Mouse (Mus musculus) cerebellum, postnatal 25 days (tissue): ENCODE measurements at regions not wholly inside any gene's neighbourhood (a gene's known extent, or its start where the extent isn't known, plus 50 kb on each side); places are given as distances from the start of the nearest gene placed in this dataset.

Experiments
- DNase-seq, 2 experiments: peaks; one replicate each; pipeline ENCODE4 v3.0.0; 2021; ENCODE audit warnings: mixed read lengths in 2 of 2

DNA sequence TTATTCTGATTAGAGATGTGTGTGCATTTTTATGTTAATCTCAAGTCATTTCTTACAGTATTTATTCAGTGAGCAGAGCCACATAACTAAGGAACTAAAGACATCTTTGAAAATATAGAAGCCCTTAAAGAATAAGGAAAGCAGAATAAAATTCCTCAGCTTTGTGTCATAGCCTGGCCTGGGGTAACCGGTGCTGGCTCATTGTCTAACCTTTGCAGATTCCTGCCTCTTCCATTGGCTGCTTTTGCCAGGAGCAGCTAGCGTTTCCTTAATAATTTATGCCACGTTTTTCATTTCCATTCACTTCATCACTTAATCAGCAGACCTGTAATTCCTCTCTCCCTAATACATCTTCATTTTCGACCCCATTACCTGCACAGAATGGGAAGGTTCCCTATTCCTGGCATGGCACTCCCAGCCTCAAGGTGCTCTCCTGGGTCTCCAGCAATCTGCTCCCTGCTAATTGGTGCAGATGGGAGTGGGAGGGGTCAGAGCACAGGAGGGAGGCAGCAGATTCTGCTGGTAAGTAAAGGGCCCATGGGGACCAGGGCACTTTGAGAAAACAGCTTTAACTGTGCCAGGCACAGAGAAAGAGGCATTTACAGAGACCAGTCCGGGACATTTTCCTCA lies 413.1 kb downstream of the Stim2 start:
- peak; percentile 5 for DNase-seq

DNA sequence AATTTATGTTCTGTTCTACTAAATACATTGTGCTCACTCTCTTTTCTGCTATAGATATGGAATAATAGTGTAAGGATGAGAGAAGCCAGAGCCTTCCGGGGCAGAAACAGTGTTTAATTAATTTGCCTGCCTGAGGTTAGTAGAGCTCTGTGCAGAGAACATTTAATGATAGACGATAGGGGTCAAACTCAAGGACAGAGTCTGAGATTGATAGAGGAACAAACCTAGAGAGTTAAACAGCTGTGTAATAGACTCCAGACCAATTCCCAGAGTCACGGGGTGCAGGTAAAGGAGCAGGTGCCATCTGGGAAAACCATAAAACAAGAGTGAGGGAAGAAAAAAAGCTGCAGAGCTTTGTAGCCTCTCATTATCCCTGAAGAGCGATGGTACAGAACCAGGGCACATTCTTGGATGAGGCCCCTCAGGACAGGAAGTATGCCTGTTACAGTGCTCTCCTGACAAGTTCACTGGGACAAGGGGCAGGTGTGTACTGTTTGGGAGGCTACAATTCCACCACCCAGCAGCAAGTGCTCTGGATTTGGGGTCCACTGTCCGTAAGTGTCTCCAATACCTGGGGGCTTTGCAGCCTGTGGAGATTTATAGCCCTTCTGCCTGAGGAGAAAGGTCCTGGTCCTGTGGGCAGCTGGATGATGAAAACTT lies 421.6 kb downstream of the Stim2 start:
- no peak for DNase-seq

GRCm38 (mm10) chr5:54439286-54439685 lies 441.0 kb downstream of the Stim2 start:
- no peak for DNase-seq

- no peak for DNase-seq
These were observed 442.6 kb downstream of the Stim2 start for GRCm38 (mm10) chr5:54440794-54441447.

- no peak for DNase-seq
These were observed 443.3 kb downstream of the Stim2 start for GRCm38 (mm10) chr5:54441598-54441997.

DNA sequence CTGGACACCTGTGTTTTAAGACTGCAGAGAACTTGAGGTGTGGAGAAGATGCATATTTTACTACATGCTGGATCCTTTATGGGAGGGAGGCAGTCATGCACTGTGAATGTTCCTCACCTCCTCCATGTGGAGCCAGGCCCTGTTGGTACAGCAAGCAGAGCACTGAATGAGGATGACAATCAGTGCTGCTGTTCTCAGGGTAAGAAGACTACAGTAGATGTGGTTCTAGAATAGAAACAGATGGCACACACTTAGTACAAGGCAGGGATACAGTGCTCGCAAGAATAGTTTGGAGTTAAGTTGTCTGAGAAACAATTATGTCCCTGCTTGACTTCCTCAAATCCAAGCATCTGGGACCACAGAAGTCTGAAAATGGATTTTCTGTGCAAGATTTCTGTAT lies 485.6 kb downstream of the Stim2 start:
- no peak for DNase-seq
